Mouse (Mus musculus): ENCODE results near the gene Peli1. TPM values are rescaled to one million over a fixed set of nuclear protein-coding genes. Genes with fewer than 3 reads are reported as not detected.
A peak's percentile ranks its signal among the peaks of the same experiment; 100 is the strongest.

Gene Peli1
- polyA plus RNA-seq, 1 experiment, result 25.2 TPM

- TF ChIP-seq POLR2A (IDR thresholded peaks at IDR 0.05; ENCODE audit: low read depth, low read length) (no peak), CTCF (IDR thresholded peaks at IDR 0.05; ENCODE audit: extremely low read depth, insufficient read depth, insufficient read length, insufficient replicate concordance) (no peak)
- WGBS, result 86% methylated on average over 5 of the region's 5 CpGs
- Histone ChIP-seq H3K4me1 (ENCODE audit: control insufficient read depth, insufficient read depth, insufficient read length) (peaks cover 6% of the 10 kb centered on the region), H3K36me3 (ENCODE audit: control insufficient read depth, insufficient read depth, low read length) (no peaks in the 10 kb centered on the region), H3K27ac (ENCODE audit: insufficient read depth, low read length) (no peak overlapping the region), H3K4me3 (ENCODE audit: extremely low read depth, insufficient read depth, insufficient read length) (no peak overlapping the region), H3K27me3 (ENCODE audit: control insufficient read depth, insufficient read depth, low read length) (no peaks in the 10 kb centered on the region)
- no peak for DNase-seq (ENCODE audit: low read depth in 1 of 2, low spot score in 2 of 2)
Observed at GRCm38 (mm10) chr11:21162093-21162492, 71.0 kb downstream of the Peli1 start.

DNA sequence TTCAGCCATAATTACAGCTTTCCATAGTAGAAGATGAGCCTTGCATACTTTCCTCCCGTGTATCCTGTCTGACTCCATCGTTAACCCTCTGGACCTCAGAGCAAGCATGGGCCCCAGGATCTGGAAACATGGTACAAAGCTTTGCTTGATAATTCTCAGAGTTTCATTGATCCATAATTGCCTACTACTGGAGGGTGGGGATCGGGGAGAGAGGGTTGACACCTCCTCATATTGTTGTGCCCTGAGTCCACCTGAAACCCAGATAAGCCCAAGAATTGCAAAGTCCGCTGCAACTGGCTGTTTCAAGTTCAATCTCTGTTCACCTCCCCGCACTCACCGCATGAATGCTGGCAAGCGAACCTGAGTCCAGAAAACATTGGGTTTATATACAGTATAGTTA is 72.1 kb downstream of the Peli1 start:
- Histone ChIP-seq H3K4me3 (ENCODE audit: extremely low read depth, insufficient read depth, insufficient read length) (no peak overlapping the region), H3K4me1 (ENCODE audit: control insufficient read depth, insufficient read depth, insufficient read length) (peaks cover 6% of the 10 kb centered on the region), H3K27ac (ENCODE audit: insufficient read depth, low read length) (no peak overlapping the region), H3K27me3 (ENCODE audit: control insufficient read depth, insufficient read depth, low read length) (no peaks in the 10 kb centered on the region), H3K36me3 (ENCODE audit: control insufficient read depth, insufficient read depth, low read length) (no peaks in the 10 kb centered on the region)
- no peak for DNase-seq (ENCODE audit: low read depth in 1 of 2, low spot score in 2 of 2)
- 84% methylated on average over 7 of the region's 7 CpGs for WGBS
- TF ChIP-seq POLR2A (IDR thresholded peaks at IDR 0.05; ENCODE audit: low read depth, low read length), result no peak
- TF ChIP-seq CTCF (IDR thresholded peaks at IDR 0.05; ENCODE audit: extremely low read depth, insufficient read depth, insufficient read length, insufficient replicate concordance), result no peak

GRCm38 (mm10) chr11:21163673-21164072 is 72.6 kb downstream of the Peli1 start:
- TF ChIP-seq CTCF (IDR thresholded peaks at IDR 0.05; ENCODE audit: extremely low read depth, insufficient read depth, insufficient read length, insufficient replicate concordance), result no peak
- TF ChIP-seq POLR2A (IDR thresholded peaks at IDR 0.05; ENCODE audit: low read depth, low read length), result no peak
- Histone ChIP-seq H3K27me3 (ENCODE audit: control insufficient read depth, insufficient read depth, low read length) (no peaks in the 10 kb centered on the region), H3K27ac (ENCODE audit: insufficient read depth, low read length) (no peak overlapping the region), H3K4me1 (ENCODE audit: control insufficient read depth, insufficient read depth, insufficient read length) (peaks cover 6% of the 10 kb centered on the region), H3K4me3 (ENCODE audit: extremely low read depth, insufficient read depth, insufficient read length) (no peak overlapping the region), H3K36me3 (ENCODE audit: control insufficient read depth, insufficient read depth, low read length) (no peaks in the 10 kb centered on the region)
- no peak for DNase-seq (ENCODE audit: low read depth in 1 of 2, low spot score in 2 of 2)
- WGBS, result 42% methylated on average over 5 of the region's 5 CpGs

GRCm38 (mm10) chr11:21164312-21164993 is 73.4 kb downstream of the Peli1 start:
- Histone ChIP-seq H3K27me3 (ENCODE audit: control insufficient read depth, insufficient read depth, low read length) (no peaks in the 10 kb centered on the region), H3K4me1 (ENCODE audit: control insufficient read depth, insufficient read depth, insufficient read length) (peaks cover 6% of the 10 kb centered on the region), H3K4me3 (ENCODE audit: extremely low read depth, insufficient read depth, insufficient read length) (no peak overlapping the region), H3K36me3 (ENCODE audit: control insufficient read depth, insufficient read depth, low read length) (no peaks in the 10 kb centered on the region), H3K27ac (ENCODE audit: insufficient read depth, low read length) (peak overlapping the region; percentile 20; the same call in 1 of the 2 replicates)
- no peak for DNase-seq (ENCODE audit: low read depth in 1 of 2, low spot score in 2 of 2)
- TF ChIP-seq CTCF (IDR thresholded peaks at IDR 0.05; ENCODE audit: extremely low read depth, insufficient read depth, insufficient read length, insufficient replicate concordance) (no peak), POLR2A (IDR thresholded peaks at IDR 0.05; ENCODE audit: low read depth, low read length) (no peak)
- 72% methylated on average over 8 of the region's 8 CpGs for WGBS

DNA sequence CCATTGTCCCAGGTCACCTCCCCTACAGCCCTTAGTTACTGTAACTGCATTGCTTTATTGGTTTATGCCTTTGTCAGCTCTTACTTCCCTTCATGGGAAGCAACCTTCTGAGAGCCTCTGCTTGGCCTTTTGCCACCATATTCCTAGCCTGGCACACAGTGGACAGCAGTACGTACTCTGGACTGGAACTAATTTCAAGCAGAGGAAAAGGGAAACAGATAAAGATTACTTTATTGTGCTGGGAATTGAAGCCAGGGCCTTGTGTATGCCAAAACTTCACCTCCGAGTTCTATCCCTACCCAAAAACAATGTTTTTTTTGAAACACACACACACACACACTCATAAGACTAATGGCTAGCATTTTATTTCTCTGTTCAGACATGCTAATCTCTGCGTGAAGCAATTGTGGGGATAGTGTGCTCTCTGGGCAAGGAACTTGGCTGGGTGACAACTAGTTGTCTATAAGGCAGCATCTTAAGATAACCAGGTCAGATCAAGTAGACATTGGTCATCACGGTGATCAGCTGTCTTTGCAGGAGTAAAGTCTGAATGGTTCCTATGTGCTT is 74.0 kb downstream of the Peli1 start:
- Histone ChIP-seq H3K27me3 (ENCODE audit: control insufficient read depth, insufficient read depth, low read length) (no peaks in the 10 kb centered on the region), H3K27ac (ENCODE audit: insufficient read depth, low read length) (no peak overlapping the region), H3K4me3 (ENCODE audit: extremely low read depth, insufficient read depth, insufficient read length) (no peak overlapping the region), H3K36me3 (ENCODE audit: control insufficient read depth, insufficient read depth, low read length) (no peaks in the 10 kb centered on the region), H3K4me1 (ENCODE audit: control insufficient read depth, insufficient read depth, insufficient read length) (peaks cover 6% of the 10 kb centered on the region)
- 87% methylated on average over 4 of the region's 4 CpGs for WGBS
- TF ChIP-seq POLR2A (IDR thresholded peaks at IDR 0.05; ENCODE audit: low read depth, low read length), result no peak
- no peak for DNase-seq (ENCODE audit: low read depth in 1 of 2, low spot score in 2 of 2)

- no peaks in the 10 kb centered on the region for H3K36me3 ChIP-seq (ENCODE audit: control insufficient read depth, insufficient read depth, low read length)
- no peak for DNase-seq (ENCODE audit: low read depth in 1 of 2, low spot score in 2 of 2)
- peaks cover 6% of the 10 kb centered on the region for H3K4me1 ChIP-seq (ENCODE audit: control insufficient read depth, insufficient read depth, insufficient read length)
- peak overlapping the region; percentile 56 for H3K27ac ChIP-seq (ENCODE audit: insufficient read depth, low read length)
- no peak overlapping the region for H3K4me3 ChIP-seq (ENCODE audit: extremely low read depth, insufficient read depth, insufficient read length)
- 74% methylated on average over 2 of the region's 2 CpGs for WGBS
- TF ChIP-seq CTCF (IDR thresholded peaks at IDR 0.05; ENCODE audit: extremely low read depth, insufficient read depth, insufficient read length, insufficient replicate concordance), result no peak
- TF ChIP-seq POLR2A (IDR thresholded peaks at IDR 0.05; ENCODE audit: low read depth, low read length), result no peak
- no peaks in the 10 kb centered on the region for H3K27me3 ChIP-seq (ENCODE audit: control insufficient read depth, insufficient read depth, low read length)
Observed at GRCm38 (mm10) chr11:21166495-21167096, 75.5 kb downstream of the Peli1 start.

All from spleen, adult 2 months (tissue).